Mouse (Mus musculus): Measurements from ENCODE around the gene Wars. TPM values are rescaled to one million over a fixed set of nuclear protein-coding genes. Genes with fewer than 3 reads are reported as not detected.

Wars gene
- 78.8 and 81.2 TPM in 2 replicates for polyA plus RNA-seq (2015; fragmentation: Nextera tagmentation; extraction: Ambion mirVana)

DNA sequence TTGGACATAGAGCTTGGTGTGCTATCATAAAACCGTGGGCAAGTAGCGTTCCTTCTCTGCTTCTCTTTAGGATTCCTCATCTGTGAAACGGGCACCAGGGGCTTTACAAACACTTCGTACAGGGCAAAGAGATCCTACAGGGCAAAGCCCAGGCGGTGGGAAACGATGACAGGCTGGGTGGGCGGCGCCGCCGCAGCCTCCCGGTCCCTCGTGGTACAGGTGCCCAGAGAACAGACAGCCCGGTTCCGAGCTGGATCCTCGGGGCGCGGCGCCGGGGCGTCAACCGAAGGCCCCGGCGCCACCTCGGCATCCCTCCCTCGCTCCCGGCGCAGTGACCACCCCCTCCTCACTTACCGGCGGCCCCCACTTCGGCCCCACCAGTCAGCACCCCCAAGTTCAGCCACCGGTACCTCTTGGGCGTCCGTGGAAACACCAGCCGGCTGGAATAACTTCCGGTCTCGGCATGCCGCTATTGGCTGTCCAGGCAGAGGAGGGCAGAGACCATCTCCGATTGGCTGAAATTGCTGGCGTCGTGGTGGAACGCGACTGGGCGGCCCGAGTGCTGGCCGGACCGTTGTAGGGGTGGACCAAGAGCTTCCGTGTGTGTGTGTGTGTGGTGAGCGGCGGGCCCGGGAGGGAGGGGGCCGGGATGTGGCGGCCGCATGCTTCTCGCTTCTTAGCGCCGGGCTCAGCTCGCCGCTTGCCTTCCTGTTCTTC lies at the start of gene Wars:
Gene Wars (minus strand): TSS at position 460 of the 717 bp plus-strand sequence.
- peak; percentile 100 for ATAC-seq (ENCODE audit: low FRiP score, low read depth)
- Histone ChIP-seq H3K27me3 (no peaks in the 10 kb centered on the region), H3K4me2 (replicated peaks) (peak within 1 kb of the TSS; percentile 97), H3K4me1 (peaks cover 16% of the 10 kb centered on the region), H3K36me3 (peaks cover 22% of the 10 kb centered on the region; the same call in 1 of the 2 replicates), H3K9me3 (no peaks in the 10 kb centered on the region), H3K4me3 (peak within 1 kb of the TSS; percentile 90), H3K27ac (no peak within 1 kb of the TSS), H3K9ac (peak within 1 kb of the TSS; percentile 81)
- WGBS: under 1% methylated on average over 57 of the region's 58 CpGs

- Histone ChIP-seq H3K4me3 (no peak overlapping the region), H3K9ac (no peak overlapping the region), H3K4me1 (0 out of 2 replicates have a peak, but pooled peaks cover 4% of the 10 kb centered on the region), H3K4me2 (replicated peaks) (no peak overlapping the region), H3K27ac (no peak overlapping the region), H3K36me3 (no peaks in the 10 kb centered on the region), H3K9me3 (no peaks in the 10 kb centered on the region), H3K27me3 (no peaks in the 10 kb centered on the region)
- 82% methylated on average over 14 of the region's 14 CpGs for WGBS
- no peak for ATAC-seq (ENCODE audit: low FRiP score, low read depth)
Observed at GRCm38 (mm10) chr12:108942203-108942923, 48.4 kb upstream of the Wars start.

GRCm38 (mm10) chr12:108941282-108941681 lies 47.3 kb upstream of the Wars start:
- Histone ChIP-seq H3K4me3 (no peak overlapping the region), H3K27me3 (no peaks in the 10 kb centered on the region), H3K27ac (no peak overlapping the region), H3K9ac (no peak overlapping the region), H3K4me1 (0 out of 2 replicates have a peak, but pooled peaks cover 9% of the 10 kb centered on the region), H3K36me3 (no peaks in the 10 kb centered on the region), H3K9me3 (no peaks in the 10 kb centered on the region), H3K4me2 (replicated peaks) (no peak overlapping the region)
- 50% methylated on average over 2 of the region's 2 CpGs for whole genome bisulfite sequencing
- no peak for ATAC-seq (ENCODE audit: low FRiP score, low read depth)

- H3K9me3 ChIP-seq: no peaks in the 10 kb centered on the region
- H3K4me1 ChIP-seq: 0 out of 2 replicates have a peak, but pooled peaks cover 9% of the 10 kb centered on the region
- ATAC-seq (ENCODE audit: low FRiP score, low read depth): no peak
- 48% methylated on average over 1 of the region's 1 CpGs for WGBS
- H3K27ac ChIP-seq: no peak overlapping the region
- H3K9ac ChIP-seq: no peak overlapping the region
- no peaks in the 10 kb centered on the region for H3K36me3 ChIP-seq
- no peak overlapping the region for H3K4me3 ChIP-seq
- no peaks in the 10 kb centered on the region for H3K27me3 ChIP-seq
- H3K4me2 ChIP-seq (replicated peaks): no peak overlapping the region
Observed at GRCm38 (mm10) chr12:108940255-108940654, 46.3 kb upstream of the Wars start.

- Histone ChIP-seq H3K4me1 (peaks cover 11% of the 10 kb centered on the region), H3K27me3 (no peaks in the 10 kb centered on the region), H3K36me3 (no peaks in the 10 kb centered on the region), H3K4me2 (replicated peaks) (no peak overlapping the region), H3K9ac (no peak overlapping the region), H3K27ac (no peak overlapping the region), H3K4me3 (no peak overlapping the region), H3K9me3 (no peaks in the 10 kb centered on the region)
- WGBS: 88% methylated on average over 9 of the region's 9 CpGs
- ATAC-seq (ENCODE audit: low FRiP score, low read depth): no peak
Observed at GRCm38 (mm10) chr12:108939317-108939716, 45.3 kb upstream of the Wars start.

- WGBS: 86% methylated on average over 5 of the region's 5 CpGs
- no peak for ATAC-seq (ENCODE audit: low FRiP score, low read depth)
- no peak overlapping the region for H3K27ac ChIP-seq
Observed at GRCm38 (mm10) chr12:108938844-108939243, 44.9 kb upstream of the Wars start.

DNA sequence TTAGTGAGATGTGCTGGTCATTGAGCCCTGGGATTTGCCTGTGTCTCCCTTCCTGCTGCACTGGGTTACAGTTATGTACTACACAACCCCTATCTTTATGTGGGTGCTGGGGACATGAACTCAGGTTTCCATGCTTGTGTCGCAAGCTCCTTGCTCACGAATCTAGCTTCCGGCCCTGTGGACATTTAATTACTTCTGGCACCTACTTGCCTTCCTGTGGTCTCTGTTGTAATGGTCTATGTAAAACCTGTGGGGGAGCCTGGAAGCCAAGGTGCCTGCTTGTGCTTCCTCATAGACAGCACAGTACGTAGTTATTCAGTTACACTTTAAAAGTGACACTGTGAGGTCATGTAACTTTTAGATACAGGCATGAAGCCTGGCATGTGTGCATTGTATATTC lies 43.5 kb upstream of the Wars start:
- no peak overlapping the region for H3K9ac ChIP-seq
- H3K4me3 ChIP-seq: no peak overlapping the region
- no peaks in the 10 kb centered on the region for H3K36me3 ChIP-seq
- no peak overlapping the region for H3K4me2 ChIP-seq (replicated peaks)
- H3K27ac ChIP-seq: no peak overlapping the region
- ATAC-seq (ENCODE audit: low FRiP score, low read depth): no peak
- no peaks in the 10 kb centered on the region for H3K9me3 ChIP-seq
- WGBS: 61% methylated on average over 4 of the region's 4 CpGs
- H3K27me3 ChIP-seq: no peaks in the 10 kb centered on the region
- peaks cover 22% of the 10 kb centered on the region for H3K4me1 ChIP-seq

More at GRCm38 (mm10) chr12:108938844-108939243, 44.9 kb upstream of the Wars start:
- H3K9ac ChIP-seq: no peak overlapping the region
- peaks cover 16% of the 10 kb centered on the region for H3K4me1 ChIP-seq
- no peaks in the 10 kb centered on the region for H3K9me3 ChIP-seq
- no peaks in the 10 kb centered on the region for H3K27me3 ChIP-seq
- no peak overlapping the region for H3K4me2 ChIP-seq (replicated peaks)
- no peak overlapping the region for H3K4me3 ChIP-seq
- no peaks in the 10 kb centered on the region for H3K36me3 ChIP-seq

DNA sequence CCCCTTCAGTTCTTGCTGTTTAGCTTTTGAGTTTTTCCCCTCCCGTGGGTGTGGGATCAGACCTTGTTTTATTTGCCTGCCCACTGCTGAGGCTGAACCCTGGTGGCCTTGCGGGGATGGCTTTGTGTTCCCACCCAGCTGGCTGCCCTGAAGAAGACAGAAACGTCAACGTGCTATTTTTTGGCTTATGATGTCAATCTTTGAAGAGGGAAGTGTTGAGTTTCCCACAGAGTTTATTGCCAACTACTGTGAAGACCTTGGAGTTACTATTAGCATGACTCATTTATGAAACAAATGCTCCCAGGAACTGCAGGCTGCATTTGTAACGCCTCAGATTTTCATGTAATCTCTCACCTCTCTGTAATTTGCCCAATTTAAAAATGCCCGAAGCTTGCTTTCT lies 42.9 kb upstream of the Wars start:
- Histone ChIP-seq H3K27ac (no peak overlapping the region), H3K9ac (no peak overlapping the region), H3K27me3 (no peaks in the 10 kb centered on the region), H3K4me1 (peaks cover 22% of the 10 kb centered on the region), H3K9me3 (no peaks in the 10 kb centered on the region), H3K36me3 (no peaks in the 10 kb centered on the region), H3K4me2 (replicated peaks) (no peak overlapping the region), H3K4me3 (no peak overlapping the region)
- no peak for ATAC-seq (ENCODE audit: low FRiP score, low read depth)
- WGBS: 41% methylated on average over 6 of the region's 6 CpGs

GRCm38 (mm10) chr12:108934231-108934630 lies 40.3 kb upstream of the Wars start:
- Histone ChIP-seq H3K4me3 (no peak overlapping the region), H3K4me2 (replicated peaks) (no peak overlapping the region), H3K27me3 (no peaks in the 10 kb centered on the region), H3K27ac (no peak overlapping the region), H3K4me1 (peaks cover 22% of the 10 kb centered on the region), H3K9ac (no peak overlapping the region), H3K36me3 (no peaks in the 10 kb centered on the region), H3K9me3 (no peaks in the 10 kb centered on the region)
- ATAC-seq (ENCODE audit: low FRiP score, low read depth): no peak
- 45% methylated on average over 6 of the region's 6 CpGs for WGBS

- Histone ChIP-seq H3K4me3 (no peak overlapping the region), H3K9me3 (no peaks in the 10 kb centered on the region), H3K27me3 (no peaks in the 10 kb centered on the region), H3K4me1 (peaks cover 17% of the 10 kb centered on the region), H3K27ac (no peak overlapping the region), H3K36me3 (no peaks in the 10 kb centered on the region), H3K9ac (no peak overlapping the region), H3K4me2 (replicated peaks) (no peak overlapping the region)
- no peak for ATAC-seq (ENCODE audit: low FRiP score, low read depth)
- WGBS: 35% methylated on average over 2 of the region's 3 CpGs
Observed at GRCm38 (mm10) chr12:108932113-108932512, 38.1 kb upstream of the Wars start.

DNA sequence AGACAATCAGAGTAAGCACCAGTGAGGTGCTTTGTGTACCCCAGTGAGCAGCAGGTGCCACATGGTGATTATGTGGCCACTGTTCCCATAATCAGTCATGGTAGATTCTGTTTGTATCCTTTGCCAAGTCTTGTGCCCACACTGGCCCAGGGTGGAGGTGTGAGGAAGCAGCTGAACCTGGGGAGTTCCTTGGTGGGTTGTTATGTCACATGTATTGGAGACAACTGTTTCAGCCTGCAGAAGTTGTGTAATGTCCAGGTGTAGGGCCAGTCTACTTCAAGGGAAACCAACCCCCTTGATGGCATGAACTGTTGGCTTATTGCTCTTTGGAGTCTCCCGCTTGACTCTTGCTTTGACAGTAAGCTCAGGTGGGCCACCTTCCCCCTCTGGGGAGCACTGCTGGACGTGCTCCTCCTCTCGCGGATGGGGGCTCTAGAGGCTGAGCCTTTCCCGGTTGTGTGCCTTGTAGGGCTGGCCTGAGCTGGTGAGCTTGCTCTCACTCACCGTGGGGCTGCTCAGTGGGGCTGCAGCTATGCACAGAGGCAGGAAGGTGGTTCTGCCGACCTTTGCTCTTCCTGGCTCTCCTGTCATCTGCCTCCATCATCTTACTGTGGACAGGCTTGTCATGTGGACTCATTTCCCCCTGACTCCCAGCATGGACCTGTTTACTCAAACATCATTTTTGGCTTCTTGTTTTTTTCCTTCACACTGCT lies 37.5 kb upstream of the Wars start:
- WGBS: 63% methylated on average over 7 of the region's 7 CpGs
- Histone ChIP-seq H3K4me1 (peaks cover 12% of the 10 kb centered on the region), H3K9me3 (no peaks in the 10 kb centered on the region), H3K27me3 (no peaks in the 10 kb centered on the region), H3K4me2 (replicated peaks) (no peak overlapping the region), H3K27ac (no peak overlapping the region), H3K9ac (no peak overlapping the region), H3K4me3 (no peak overlapping the region), H3K36me3 (no peaks in the 10 kb centered on the region)
- no peak for ATAC-seq (ENCODE audit: low FRiP score, low read depth)

GRCm38 (mm10) chr12:108929475-108929874 lies 35.5 kb upstream of the Wars start:
- peaks cover 12% of the 10 kb centered on the region for H3K4me1 ChIP-seq
- no peaks in the 10 kb centered on the region for H3K27me3 ChIP-seq
- no peak overlapping the region for H3K4me2 ChIP-seq (replicated peaks)
- H3K9ac ChIP-seq: no peak overlapping the region
- WGBS: 78% methylated on average over 3 of the region's 3 CpGs
- no peak overlapping the region for H3K27ac ChIP-seq
- H3K9me3 ChIP-seq: no peaks in the 10 kb centered on the region
- no peak for ATAC-seq (ENCODE audit: low FRiP score, low read depth)
- no peaks in the 10 kb centered on the region for H3K36me3 ChIP-seq
- no peak overlapping the region for H3K4me3 ChIP-seq

All from limb, embryonic 13.5 days (tissue).